Mouse (Mus musculus): ENCODE data around the gene Dgat2l6. TPM values are rescaled to one million over a fixed set of nuclear protein-coding genes. Genes with fewer than 3 reads are reported as not detected.

Gene Dgat2l6
- polyA plus RNA-seq (2012; ENCODE audit: insufficient read depth, insufficient read length, missing spikeins): not detected in 2 replicates

DNA sequence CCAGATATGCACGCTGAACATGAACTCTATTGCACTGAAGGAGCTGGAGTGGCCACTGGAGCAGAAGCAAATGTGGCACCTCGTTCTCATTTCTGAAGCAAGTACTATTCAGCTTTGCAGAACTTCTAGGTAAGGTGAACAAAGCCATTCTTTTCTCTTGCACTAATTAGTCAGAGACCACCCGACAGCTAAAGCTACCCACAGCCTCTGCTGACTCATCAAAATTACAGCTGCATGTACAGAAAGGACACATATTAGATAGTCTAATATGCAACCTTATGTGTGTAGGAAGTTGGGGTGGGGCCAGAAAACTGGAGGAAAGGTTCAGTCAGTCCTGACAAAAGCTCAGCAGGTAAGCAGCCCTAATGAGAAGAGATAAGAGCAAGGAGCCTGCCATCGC, at the start of gene Dgat2l6:
TSS of gene Dgat2l6 (plus strand) at position 368 of the 400 bp plus-strand sequence.
- Histone ChIP-seq H3K4me3 (ENCODE audit: insufficient read depth, low read depth, low read length) (no peak within 1 kb of the TSS), H3K27ac (replicated peaks; ENCODE audit: low read depth, low read length) (no peak within 1 kb of the TSS), H3K4me1 (ENCODE audit: control insufficient read depth, insufficient read depth, insufficient read length, low read length) (no peaks in the 10 kb centered on the region)

DNA sequence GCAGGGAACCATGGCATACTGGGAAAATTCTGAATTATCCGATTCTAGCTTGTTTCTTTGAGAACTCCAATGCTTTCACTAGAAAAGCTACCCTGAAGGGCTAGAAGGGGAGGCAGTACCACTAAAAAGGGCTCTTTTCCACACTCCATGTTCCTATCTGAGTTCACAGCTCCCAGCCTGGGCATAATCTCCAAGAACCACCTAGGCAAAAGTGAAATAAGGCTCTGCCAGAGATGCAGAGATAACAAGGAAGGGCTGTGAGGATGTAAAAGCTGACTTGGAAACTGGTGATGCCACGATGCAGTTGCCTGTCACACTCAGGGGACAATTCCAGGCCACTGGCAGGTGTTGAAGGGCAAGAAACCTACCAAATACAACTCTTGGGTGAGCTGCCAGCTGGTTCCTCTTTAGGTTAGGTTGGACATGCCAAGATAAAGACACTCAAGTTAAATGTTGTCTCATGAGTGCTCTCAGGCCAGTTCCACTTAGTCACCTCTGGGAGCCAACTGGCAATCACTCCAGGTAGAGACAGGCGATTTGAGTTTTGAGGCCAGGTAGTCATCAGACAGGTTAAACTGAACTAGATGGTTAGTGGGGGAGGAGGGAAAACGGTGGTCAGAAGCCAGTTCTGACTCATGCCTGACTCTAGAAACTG, 48.9 kb upstream of the Dgat2l6 start:
- H3K4me3 ChIP-seq (ENCODE audit: insufficient read depth, low read depth, low read length): no peak overlapping the region
- H3K27ac ChIP-seq (replicated peaks; ENCODE audit: low read depth, low read length): no peak overlapping the region
- H3K4me1 ChIP-seq (ENCODE audit: control insufficient read depth, insufficient read depth, insufficient read length, low read length): no peaks in the 10 kb centered on the region

DNA sequence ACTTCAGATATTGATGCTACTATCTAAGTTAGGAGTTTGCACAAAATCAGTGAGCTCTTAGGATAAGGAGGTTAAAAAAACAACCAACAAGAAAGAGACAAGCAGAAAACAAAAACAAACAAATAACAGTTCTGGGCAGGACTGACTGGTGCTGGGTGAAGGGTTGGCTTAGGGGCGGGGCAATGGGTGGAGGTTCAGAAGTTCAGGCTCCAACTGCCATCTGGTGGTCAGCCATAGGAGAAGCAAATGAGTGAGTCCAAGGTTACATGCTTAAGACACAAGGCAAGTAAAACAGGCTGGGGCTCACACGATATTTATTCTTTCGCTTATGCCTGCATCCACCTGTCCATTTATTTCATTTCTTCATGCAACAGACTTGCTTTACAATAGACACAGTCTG, 44.3 kb upstream of the Dgat2l6 start:
- H3K27ac ChIP-seq (replicated peaks; ENCODE audit: low read depth, low read length): no peak overlapping the region

DNA sequence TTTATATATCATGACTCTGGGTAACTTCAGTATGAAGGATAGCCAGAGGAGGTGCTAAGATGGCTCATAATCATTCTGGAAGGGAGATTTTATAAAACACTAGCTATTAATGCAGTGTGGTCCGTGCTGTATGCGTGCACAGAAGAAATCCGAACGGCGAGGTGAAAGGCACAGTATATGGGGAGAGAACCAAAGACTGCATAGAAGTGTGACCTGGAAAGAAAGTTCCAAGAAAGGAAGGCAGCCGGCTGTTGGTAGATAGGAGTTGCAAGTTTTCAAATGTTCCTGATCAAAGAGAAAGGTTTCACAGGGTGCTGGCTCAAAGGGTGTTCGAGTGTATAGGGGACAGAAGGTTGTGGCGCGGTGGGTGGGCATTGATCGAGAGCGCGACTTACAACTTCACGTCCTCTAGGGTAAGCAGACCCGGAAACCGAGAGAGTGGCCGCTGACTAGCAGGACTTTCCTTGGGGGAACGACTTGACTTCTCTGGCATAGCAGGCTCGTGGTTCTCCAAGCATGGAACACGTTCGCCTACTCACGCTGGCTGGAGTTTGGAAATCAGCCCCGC, 31.1 kb upstream of the Dgat2l6 start:
- Histone ChIP-seq H3K27ac (replicated peaks; ENCODE audit: low read depth, low read length) (no peak overlapping the region), H3K4me1 (ENCODE audit: control insufficient read depth, insufficient read depth, insufficient read length, low read length) (0 out of 2 replicates have a peak, but pooled peaks cover 2% of the 10 kb centered on the region), H3K4me3 (ENCODE audit: insufficient read depth, low read depth, low read length) (peak overlapping the region; percentile 59)

More for the DNA sequence above, 44.3 kb upstream of the Dgat2l6 start:
- Histone ChIP-seq H3K4me3 (ENCODE audit: insufficient read depth, low read depth, low read length) (no peak overlapping the region), H3K4me1 (ENCODE audit: control insufficient read depth, insufficient read depth, insufficient read length, low read length) (no peaks in the 10 kb centered on the region)

DNA sequence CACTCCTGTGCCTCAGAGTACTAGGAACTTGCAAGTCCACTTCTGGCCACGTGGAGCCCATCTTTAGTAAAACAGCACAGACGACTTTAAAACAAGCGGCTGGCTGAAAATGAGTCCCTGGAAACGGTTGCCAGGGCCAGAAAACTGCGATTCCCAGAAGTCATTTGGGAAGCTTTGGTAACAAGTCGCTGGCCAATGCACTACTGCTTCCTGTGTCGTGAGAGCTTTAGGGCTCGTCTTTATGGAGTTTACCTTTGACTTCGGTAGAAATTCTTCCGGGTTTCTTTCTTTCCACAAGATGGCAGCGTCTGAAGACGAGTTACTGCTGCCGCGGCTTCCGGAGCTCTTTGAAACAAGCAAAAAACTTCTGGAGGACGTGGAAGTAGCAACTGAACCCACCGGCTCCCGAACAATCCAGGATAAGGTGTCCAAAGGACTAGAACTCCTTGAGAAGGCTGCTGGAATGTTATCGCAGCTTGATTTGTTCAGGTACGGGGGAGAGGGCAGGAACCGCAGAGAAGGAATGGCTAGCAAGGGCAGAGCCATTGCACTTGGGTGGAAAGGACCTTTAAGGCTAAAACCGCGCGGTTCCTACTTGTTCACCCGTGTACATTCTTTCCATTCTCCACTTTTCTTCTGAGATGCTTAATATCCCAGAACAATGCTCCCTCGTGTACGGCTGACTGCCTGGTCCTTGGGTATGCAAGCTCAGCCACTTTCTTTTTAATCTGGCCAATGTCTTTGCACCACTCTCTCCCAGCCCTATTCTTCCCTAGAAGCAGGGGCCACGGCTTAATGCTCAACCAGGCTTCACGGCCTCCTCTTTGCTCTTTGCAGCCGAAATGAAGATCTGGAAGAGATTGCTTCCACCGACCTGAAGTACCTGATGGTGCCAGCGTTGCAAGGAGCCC, 30.3 kb upstream of the Dgat2l6 start, which contains the start of gene Igbp1:
TSS of gene Igbp1 (plus strand) at position 224 of the 911 bp plus-strand sequence.
- Histone ChIP-seq H3K27ac (replicated peaks; ENCODE audit: low read depth, low read length) (peak within 1 kb of the TSS; percentile 72), H3K4me1 (ENCODE audit: control insufficient read depth, insufficient read depth, insufficient read length, low read length) (0 out of 2 replicates have a peak, but pooled peaks cover 2% of the 10 kb centered on the region), H3K4me3 (ENCODE audit: insufficient read depth, low read depth, low read length) (peak within 1 kb of the TSS; percentile 92)

DNA sequence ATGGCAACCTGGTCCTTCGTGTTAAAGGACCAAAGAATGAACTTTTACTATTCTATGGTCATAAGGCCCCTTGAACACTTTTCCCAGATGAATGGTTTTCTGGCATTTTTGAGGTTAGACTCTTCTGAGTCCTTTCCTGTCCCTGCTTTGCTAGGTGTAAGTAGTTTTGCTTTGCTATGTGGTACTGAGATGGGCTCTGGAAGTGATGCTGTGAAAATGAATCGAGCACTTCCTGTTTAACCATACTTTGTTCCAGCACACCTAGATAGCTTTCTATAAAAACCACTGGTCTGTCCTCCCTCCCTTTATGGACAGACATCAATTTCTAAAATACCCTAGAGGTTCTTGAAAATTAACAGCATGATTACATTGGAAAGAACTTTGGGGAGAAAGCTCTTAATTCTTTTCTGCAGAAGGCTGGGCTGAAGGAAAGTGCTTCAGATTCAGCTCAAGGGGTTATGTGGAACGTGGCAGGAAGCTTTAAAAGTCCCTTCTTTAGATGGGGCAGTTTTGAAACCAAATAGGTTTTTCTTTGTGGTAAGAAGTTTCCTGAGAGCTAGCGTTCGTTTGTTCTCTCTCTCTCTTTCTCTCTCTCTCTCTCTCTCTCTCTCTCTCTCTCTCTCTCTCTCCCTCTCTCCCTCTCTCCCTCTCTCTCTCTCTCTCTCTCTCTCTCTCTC, 20.3 kb upstream of the Dgat2l6 start:
- H3K4me3 ChIP-seq (ENCODE audit: insufficient read depth, low read depth, low read length): no peak overlapping the region
- no peaks in the 10 kb centered on the region for H3K4me1 ChIP-seq (ENCODE audit: control insufficient read depth, insufficient read depth, insufficient read length, low read length)
- no peak overlapping the region for H3K27ac ChIP-seq (replicated peaks; ENCODE audit: low read depth, low read length)

DNA sequence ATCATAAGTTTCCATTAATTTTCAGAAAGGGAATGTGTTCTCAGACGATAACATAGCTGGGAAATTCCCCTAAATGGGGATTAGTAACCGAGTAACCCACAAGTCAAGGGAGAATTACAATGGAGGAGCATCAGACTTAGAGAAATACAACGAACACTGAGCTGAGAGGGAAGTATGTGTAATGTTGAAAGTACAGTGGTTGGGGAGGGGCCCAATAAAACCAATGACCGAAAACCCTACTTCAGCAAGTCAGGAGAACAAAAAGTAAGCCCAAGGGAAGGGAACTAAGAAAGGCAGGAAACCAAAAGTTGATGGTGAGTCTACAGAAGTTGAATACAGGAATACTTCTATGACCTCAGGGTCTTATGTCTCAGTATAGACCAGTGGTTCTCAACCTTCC, 16.5 kb upstream of the Dgat2l6 start:
- H3K4me1 ChIP-seq (ENCODE audit: control insufficient read depth, insufficient read depth, insufficient read length, low read length): no peaks in the 10 kb centered on the region
- no peak overlapping the region for H3K27ac ChIP-seq (replicated peaks; ENCODE audit: low read depth, low read length)
- H3K4me3 ChIP-seq (ENCODE audit: insufficient read depth, low read depth, low read length): no peak overlapping the region

DNA sequence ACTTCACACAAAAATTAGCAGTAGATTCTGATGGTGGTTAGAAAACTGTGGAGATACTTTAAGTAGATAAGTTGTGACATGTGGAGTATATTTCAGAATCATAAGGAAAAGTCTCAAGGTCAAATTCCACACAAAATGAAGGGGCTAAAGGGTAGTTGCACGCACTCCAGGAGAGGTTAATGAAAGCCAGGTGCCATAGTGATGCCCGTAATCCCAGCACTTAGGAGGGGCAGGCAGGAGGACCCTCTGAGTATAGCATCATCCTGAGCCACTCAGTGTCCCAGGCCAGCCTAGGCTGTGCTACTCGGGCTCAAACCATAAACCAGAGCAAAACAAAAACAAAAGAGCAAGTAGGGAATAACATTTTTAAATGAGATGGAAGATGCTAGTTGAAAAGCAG, 14.7 kb upstream of the Dgat2l6 start:
- Histone ChIP-seq H3K4me1 (ENCODE audit: control insufficient read depth, insufficient read depth, insufficient read length, low read length) (no peaks in the 10 kb centered on the region), H3K27ac (replicated peaks; ENCODE audit: low read depth, low read length) (no peak overlapping the region), H3K4me3 (ENCODE audit: insufficient read depth, low read depth, low read length) (no peak overlapping the region)

DNA sequence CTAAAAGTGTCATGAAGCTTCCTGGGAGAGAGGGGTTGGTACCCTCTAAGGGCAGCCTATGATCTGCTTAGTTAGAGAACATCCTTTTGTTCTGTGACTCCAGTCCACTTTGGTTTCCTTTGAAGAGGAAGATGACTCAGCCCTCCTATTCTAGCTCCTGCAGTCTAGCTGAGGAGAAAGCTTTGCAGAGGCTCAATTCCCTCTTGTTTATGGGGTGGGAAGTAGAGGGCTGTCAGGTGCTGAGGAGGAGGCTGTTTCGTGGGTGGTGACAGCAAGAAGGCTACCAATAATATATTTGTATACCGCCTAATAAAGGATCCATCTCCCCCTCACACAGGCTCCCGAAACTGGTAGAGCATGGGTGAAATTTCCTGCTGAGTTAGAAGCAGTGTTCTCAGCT, 8.0 kb upstream of the Dgat2l6 start:
- no peaks in the 10 kb centered on the region for H3K4me1 ChIP-seq (ENCODE audit: control insufficient read depth, insufficient read depth, insufficient read length, low read length)
- H3K27ac ChIP-seq (replicated peaks; ENCODE audit: low read depth, low read length): no peak overlapping the region
- H3K4me3 ChIP-seq (ENCODE audit: insufficient read depth, low read depth, low read length): no peak overlapping the region

DNA sequence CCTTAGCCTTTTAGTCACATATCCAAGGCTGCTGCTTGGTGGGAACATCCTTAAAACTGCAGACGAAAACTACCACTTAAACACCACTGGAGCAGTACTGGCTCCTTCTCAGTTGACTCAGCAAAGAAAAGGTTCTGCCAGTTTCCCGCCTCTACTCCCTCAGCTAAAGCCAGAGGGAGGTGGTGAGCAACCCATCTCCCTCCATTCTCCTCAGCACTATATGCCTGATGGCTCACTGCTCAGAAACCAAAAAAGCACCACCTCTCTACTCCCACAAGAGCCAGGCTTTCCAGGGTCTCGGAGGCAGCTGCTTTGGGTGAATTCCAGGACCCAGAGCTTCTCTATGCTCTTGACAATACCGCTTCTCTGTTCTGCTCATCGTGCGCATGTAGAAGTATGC, 7.0 kb upstream of the Dgat2l6 start:
- no peak overlapping the region for H3K4me3 ChIP-seq (ENCODE audit: insufficient read depth, low read depth, low read length)
- no peaks in the 10 kb centered on the region for H3K4me1 ChIP-seq (ENCODE audit: control insufficient read depth, insufficient read depth, insufficient read length, low read length)
- H3K27ac ChIP-seq (replicated peaks; ENCODE audit: low read depth, low read length): no peak overlapping the region; the same call in 1 of the 2 replicates

DNA sequence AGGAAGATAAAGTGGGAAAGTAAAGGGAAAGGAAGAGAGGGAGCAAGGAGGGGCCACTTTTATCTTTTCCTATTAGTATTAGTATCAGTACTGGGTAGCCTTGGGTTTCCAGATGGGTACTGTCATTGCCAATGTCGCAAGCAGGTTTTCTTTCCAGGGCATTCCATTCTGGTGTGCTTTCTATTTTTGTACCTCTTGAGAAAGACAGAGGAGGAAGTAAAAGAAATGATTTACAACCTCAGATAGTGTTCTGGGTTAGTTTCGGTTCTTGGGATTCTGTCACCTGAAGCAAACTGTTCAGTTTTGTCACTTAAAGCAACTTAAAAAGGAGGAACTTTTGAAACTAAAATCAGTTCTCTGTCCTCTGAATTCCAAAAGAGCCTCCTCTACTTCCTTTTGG, 6.1 kb upstream of the Dgat2l6 start:
- Histone ChIP-seq H3K4me1 (ENCODE audit: control insufficient read depth, insufficient read depth, insufficient read length, low read length) (no peaks in the 10 kb centered on the region), H3K27ac (replicated peaks; ENCODE audit: low read depth, low read length) (peak overlapping the region; percentile 56), H3K4me3 (ENCODE audit: insufficient read depth, low read depth, low read length) (peak overlapping the region; percentile 6; the same call in 1 of the 2 replicates)

DNA sequence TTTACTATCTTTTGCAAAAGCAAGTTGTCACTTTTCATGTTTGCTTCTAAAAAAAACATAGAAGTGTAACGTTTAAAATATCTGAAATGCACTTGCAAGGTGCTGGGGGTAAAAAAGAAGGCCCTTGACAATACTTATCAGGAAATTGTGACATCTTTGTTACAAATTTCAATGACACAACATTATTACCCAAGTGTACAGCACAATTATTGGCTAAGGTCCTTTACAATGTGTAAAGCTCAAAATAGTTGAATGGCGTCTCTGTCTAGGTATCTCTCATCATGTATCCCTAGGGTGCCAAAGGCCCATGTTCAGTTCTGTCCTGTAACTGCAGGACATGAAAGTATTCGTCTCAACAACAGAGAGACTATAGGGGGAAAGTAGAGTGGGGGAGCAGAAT, 31.4 kb downstream of the Dgat2l6 start:
- no peak overlapping the region for H3K27ac ChIP-seq (replicated peaks; ENCODE audit: low read depth, low read length)
- no peaks in the 10 kb centered on the region for H3K4me1 ChIP-seq (ENCODE audit: control insufficient read depth, insufficient read depth, insufficient read length, low read length)
- H3K4me3 ChIP-seq (ENCODE audit: insufficient read depth, low read depth, low read length): no peak overlapping the region

DNA sequence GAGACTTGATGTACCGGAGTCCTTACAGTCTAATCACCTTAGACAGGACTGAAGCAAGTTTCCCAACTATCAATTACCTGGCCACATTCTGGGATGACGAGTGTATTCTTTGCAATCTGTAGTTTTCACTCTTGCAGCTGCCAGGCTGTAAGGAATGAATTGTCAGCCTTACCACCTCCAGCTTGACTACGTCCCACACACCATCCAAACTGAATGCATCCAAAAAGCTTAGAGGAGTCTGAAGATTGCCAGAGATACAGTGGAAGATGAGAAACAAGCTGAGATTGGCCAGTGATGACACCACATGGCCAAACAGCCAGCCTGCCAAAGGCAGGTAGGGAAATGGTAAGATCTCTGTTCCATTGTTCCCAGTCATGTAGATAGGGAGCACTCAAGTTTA, 41.1 kb downstream of the Dgat2l6 start:
- no peak overlapping the region for H3K4me3 ChIP-seq (ENCODE audit: insufficient read depth, low read depth, low read length)
- no peak overlapping the region for H3K27ac ChIP-seq (replicated peaks; ENCODE audit: low read depth, low read length)
- no peaks in the 10 kb centered on the region for H3K4me1 ChIP-seq (ENCODE audit: control insufficient read depth, insufficient read depth, insufficient read length, low read length)

DNA sequence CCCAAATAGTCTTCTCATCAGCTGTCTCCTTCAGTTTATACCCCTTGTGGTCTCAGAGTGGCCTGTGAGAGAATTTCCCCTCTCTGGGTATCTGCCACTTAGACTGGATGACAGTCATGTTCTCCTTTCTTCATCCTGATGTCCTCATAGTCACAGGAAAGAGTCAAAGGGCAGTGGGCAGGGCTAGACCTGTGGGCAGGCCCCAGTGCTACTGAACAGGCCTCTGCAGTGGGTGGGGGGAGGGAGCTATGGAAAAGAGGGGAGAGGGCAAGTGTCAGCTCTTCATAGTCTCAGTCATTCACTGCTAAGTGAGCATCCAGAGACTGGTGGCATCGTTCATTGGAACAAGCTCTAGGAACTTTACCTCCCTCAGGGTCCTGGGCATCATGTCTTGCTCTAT, 47.3 kb downstream of the Dgat2l6 start, which contains the start of gene Awat1:
TSS of gene Awat1 (plus strand) at position 301 of the 400 bp plus-strand sequence.
- no peak within 1 kb of the TSS for H3K4me3 ChIP-seq (ENCODE audit: insufficient read depth, low read depth, low read length)
- no peaks in the 10 kb centered on the region for H3K4me1 ChIP-seq (ENCODE audit: control insufficient read depth, insufficient read depth, insufficient read length, low read length)
- no peak within 1 kb of the TSS for H3K27ac ChIP-seq (replicated peaks; ENCODE audit: low read depth, low read length)

DNA sequence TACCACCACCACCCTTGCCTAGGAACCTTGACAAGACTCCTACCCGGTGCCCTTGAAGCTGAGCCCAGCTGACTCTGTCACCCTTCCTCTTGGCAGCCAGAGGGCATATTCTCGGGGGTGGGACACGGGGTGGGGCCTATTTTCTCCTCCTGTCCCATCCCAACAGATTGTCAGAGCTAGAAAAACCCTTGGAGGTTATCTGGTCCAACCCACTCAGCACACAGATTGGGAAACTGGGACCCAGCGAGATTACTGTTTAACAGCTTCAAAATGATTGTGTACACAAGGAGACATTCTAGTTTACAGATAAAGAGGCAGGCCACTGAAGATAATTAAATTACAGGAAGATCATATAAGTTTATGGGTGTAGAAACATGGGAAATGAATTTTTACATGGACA, 70.2 kb downstream of the Dgat2l6 start, which contains the start of gene P2ry4:
TSS of gene P2ry4 (minus strand) at position 79 of the 400 bp plus-strand sequence.
- Histone ChIP-seq H3K27ac (replicated peaks; ENCODE audit: low read depth, low read length) (no peak within 1 kb of the TSS), H3K4me1 (ENCODE audit: control insufficient read depth, insufficient read depth, insufficient read length, low read length) (no peaks in the 10 kb centered on the region), H3K4me3 (ENCODE audit: insufficient read depth, low read depth, low read length) (no peak within 1 kb of the TSS)
